Mouse (Mus musculus) liver (tissue): ENCODE results near the gene Spon1.

Source experiments
- DNase-seq: peaks from one replicate; pipeline ENCODE4 v3.0.0-alpha.2; 2020; ENCODE audit warnings: mixed read lengths

Spon1 gene

DNA sequence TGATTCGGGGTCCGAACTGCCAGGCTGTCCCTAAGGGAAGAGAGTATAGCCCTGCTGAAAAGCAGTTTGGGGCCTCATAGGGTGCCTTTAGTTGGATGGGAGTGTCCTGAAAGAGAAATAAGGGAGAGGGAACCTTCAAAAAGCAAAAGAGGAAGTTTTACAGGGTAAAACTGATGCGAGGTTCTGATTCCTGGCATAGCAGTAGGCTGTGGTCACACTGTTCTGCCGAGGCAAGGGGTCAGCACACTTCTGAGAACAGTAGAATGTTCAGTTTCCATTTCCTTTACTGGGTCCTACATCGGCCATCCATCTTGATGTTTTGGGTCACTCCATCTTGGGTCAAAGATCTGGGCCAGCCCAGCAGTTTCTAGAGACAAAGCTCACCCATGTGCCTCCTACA is 14.5 kb downstream of the Spon1 start:
- no peak for DNase-seq

- no peak for DNase-seq
Observed at GRCm38 (mm10) chr7:113791991-113792390, 26.2 kb downstream of the Spon1 start.

DNA sequence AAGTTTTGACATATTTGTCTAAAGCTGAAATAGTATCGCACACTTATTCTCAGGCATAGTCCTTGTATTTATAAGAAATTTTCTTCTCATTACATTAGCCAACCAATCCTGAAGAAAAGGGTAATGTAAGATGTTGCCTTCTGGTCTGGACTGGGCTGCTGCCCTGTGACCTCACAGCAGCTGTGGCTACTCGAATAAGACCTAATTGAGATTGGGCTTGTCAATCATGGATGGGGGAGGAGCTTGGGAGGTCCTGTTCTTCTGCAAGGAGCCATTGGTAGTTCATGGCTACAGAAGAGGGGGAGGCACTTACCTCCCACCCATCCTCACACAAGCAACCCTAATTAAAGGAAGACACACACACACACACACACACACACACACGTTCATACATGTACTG is 27.1 kb downstream of the Spon1 start:
- no peak for DNase-seq

- DNase-seq: no peak
Observed at GRCm38 (mm10) chr7:113795209-113795608, 29.4 kb downstream of the Spon1 start.

- no peak for DNase-seq
Observed at GRCm38 (mm10) chr7:113797134-113797533, 31.3 kb downstream of the Spon1 start.

DNA sequence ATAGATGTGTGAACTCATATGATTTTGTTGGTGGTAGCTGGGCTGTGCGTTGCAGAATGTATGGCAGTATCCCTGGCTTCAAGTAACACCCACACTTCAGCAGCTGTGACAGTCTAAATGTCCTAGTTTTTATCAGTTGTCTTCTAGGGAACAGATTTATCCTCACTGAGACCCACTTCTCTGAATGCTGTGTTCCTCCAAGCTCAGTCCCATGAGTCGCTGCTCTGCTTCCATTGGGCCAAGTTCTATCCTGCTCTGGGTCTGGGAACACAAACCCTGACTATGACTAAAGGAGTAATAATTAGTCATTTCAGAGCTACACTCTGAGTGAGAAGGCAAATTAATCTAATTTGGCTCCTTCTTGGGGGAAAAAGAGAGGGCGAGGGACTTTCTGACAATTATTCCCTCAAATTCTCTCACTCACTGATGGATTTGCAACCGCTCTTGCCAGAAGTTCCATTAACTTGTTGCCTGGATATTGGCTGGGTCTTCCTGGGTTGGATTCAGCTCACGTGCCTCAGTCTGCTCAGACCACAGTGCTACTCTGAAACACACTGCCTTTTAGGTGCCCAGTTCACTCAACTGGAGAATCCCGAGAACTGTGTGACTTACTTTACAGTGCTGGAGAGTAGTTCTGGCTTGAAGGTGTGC is 32.9 kb downstream of the Spon1 start:
- DNase-seq: no peak

GRCm38 (mm10) chr7:113809781-113810180 is 44.0 kb downstream of the Spon1 start:
- DNase-seq: no peak

DNA sequence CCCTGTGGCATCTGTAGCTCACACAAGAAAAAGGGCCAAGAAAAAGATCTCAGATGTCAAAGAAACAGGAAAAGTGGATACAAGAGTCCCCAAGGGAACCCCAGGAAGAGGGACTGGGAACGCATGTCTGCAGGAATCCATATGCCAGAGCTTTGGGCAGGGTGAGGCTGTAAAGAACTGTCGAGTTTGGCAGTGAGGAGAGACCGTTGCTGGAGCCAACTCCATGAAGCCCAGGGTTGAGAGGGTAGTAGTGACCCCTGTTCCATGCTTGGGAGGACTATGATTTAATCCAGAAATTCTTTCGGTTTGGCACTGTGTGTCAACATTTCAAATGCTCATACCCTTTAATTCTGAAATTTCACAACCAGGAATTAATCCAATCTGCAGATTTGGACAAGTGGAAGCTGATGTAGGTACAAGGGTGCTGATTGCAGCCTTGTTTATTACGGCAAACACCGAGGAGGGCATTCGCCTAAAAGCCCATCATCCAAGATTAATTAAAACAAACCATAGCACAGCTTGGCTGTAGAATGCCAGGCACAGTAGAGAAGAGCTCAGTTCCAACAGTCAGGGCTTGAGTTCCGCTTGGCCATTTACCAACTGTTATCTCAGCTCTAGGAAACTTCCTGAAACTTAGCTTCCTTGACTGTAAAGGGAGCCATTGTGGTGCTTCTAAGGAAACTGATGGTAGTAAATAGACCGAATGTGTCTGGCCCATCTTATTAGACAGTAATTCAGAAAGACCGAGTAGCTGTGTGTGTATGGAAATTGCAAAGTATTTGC is 45.8 kb downstream of the Spon1 start:
- DNase-seq: no peak

DNA sequence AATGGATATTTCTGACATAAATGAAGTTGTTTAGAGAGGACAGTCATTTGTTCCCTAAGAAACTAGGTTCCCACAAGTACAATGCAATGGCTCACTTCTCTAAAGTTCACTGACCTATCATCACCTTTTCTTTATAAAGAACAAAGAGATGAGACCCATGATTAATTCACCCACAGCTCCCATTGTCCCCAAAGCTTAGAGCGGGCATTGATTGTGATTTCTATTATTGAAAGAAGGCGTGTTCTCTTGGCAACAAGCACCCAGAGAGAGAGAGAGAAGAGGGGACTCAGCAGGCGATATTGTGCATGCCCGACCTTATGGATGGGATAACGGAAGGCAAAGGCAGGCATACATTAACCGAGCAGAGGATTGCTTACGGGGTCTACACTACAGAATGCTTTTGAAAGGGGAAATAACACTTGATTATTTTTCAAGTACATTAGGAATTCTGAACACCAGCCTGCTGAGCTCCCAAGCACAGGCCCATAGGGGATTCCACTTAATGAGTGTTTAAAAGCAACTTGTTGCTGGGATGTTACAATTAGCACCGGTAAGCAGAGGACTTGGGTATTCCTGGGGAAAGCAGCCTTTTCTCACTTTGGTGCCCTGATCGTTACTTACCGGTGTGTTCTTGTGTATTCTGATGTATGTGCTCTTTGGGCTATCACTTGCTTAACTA is 48.4 kb downstream of the Spon1 start:
- DNase-seq: no peak

DNA sequence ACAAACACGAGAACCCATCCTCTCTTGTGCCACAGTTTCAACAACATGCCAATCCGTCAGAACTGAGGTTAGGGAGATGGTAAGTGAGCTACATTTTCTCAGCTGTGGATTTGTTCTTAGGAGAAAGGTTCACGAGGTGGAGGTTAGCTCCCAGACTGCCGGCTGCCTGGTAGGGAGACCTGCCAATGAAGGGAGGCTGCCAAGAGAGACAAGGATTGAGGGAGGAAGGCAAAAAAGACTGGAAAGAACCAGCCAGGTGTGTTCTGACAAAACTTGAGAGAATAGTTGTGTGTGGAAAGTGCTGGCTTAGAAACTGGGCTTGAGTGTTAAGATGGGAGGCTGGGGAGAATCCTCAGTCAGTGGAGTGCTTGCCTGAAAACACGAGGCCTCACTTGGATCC is 49.9 kb downstream of the Spon1 start:
- no peak for DNase-seq

- DNase-seq: no peak
Observed at GRCm38 (mm10) chr7:113816827-113817334, 51.1 kb downstream of the Spon1 start.

- DNase-seq: peak; percentile 48
Observed at GRCm38 (mm10) chr7:113818116-113818515, 52.3 kb downstream of the Spon1 start.

GRCm38 (mm10) chr7:113820213-113820612 is 54.4 kb downstream of the Spon1 start:
- DNase-seq: no peak

DNA sequence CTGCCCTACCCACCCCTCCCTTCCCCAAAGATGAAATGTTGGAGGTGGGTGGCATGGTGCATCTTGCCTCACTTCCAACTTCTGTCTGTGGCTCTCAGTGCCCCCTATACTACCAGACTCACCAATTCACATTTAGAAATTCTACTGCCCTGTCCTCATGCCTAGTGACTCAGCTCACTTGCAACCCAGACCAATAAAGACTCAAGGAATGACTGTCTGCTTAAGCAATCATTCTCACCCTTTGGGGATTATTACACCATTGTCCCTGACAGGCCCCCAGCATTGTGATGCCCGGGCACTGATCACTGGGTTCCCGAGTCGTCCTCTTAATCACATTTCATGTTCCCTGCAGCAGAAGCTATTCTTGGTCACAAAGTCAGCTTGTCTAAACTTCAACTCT is 57.2 kb downstream of the Spon1 start:
- DNase-seq: no peak

DNA sequence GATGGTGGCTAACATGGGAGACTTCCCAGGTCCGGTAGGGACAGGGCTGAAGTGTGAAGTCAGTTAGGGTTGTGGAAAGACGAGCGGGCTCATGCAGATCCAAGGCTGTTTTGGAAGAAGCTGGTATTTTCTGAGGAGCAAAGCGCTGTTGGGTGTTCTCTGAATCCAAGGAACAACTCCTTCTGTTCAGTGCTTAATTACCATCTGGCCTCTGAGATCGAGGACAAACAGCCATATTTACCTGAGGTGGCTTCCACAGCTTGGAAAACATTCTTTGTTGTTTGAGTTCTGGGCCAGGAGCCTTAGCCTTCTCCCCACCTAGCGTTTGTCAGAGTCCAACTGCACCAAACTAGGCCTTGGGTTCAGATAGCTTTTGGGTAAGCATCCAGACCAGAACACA is 58.9 kb downstream of the Spon1 start:
- no peak for DNase-seq

GRCm38 (mm10) chr7:113825498-113826205 is 59.9 kb downstream of the Spon1 start:
- DNase-seq: no peak

GRCm38 (mm10) chr7:113826510-113826909 is 60.7 kb downstream of the Spon1 start:
- DNase-seq: peak; percentile 21

GRCm38 (mm10) chr7:113828122-113828571 is 62.3 kb downstream of the Spon1 start:
- no peak for DNase-seq

DNA sequence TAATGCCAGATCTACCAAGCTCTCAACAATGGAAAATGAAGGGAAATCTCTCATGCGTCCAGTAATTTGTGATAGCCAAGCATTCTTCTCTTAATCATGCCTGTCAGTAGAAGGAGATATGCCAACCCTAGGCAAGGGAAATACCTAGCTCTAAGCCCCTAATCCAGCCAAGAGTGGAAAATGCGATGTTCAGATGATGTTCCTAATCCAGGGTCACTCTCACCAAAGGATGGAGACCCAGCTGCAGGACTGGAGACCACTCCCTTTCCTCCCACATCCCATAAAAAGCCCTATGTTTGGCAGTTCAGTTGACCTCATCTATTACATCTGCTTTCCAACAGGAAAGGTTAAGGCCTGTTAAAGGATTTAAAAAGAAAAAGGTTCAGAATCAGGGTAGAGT is 62.8 kb downstream of the Spon1 start:
- no peak for DNase-seq

DNA sequence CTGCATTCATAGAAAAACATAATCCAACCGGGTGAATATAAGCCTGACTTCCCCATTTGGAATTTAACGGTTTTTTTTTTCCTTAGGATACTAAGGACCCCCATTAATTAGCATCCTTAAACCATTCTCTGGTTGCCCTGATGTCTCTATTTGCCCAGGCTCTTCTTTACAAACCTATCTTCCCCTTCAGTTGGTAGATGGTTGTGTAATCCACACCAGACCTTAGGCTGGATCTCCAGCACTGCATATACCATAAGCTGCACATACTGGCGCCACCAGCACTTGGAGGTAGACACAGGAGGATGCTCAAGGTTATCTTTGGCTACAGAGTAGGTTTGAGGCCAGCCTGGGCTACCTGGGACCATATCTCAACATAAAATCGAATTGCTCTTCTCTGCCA is 71.4 kb downstream of the Spon1 start:
- no peak for DNase-seq

- DNase-seq: no peak
Observed at GRCm38 (mm10) chr7:113839431-113839830, 73.6 kb downstream of the Spon1 start.

GRCm38 (mm10) chr7:113841521-113841920 is 75.7 kb downstream of the Spon1 start:
- no peak for DNase-seq

GRCm38 (mm10) chr7:113843150-113843549 is 77.4 kb downstream of the Spon1 start:
- no peak for DNase-seq
